Mouse (Mus musculus) lung, adult 2 months (tissue): ENCODE measurements around the gene Atp6v0a1. TPM values are rescaled to one million over a fixed set of nuclear protein-coding genes. Genes with fewer than 3 reads are reported as not detected.

Experiments
- DNase-seq: peaks from one replicate; pipeline ENCODE4 v3.0.0; 2022
- H3K4me1 ChIP-seq: fragments of 200-500 bp; 2 replicates; pipeline ENCODE4 v1.6.1; 2011; ENCODE audit warnings: low read length; ENCODE audit not compliant: control insufficient read depth, insufficient read depth
- H3K4me3 ChIP-seq: fragments of 200-500 bp; replicated peaks from 2 replicates; pipeline ENCODE3; 2011; ENCODE audit warnings: low read depth, mild to moderate bottlenecking, control low read depth, low read length; ENCODE audit errors: extremely low read depth
- CTCF ChIP-seq: fragments of 200-500 bp; IDR thresholded peaks from 2 replicates; pipeline ENCODE4 v1.5.1; 2011; ENCODE audit warnings: mild to moderate bottlenecking, low read length, control low read depth; ENCODE audit not compliant: insufficient read depth
- POLR2A ChIP-seq: fragments of 200-500 bp; IDR thresholded peaks from 2 replicates; pipeline ENCODE4 v1.6.1; 2011; ENCODE audit warnings: low read depth, mild to moderate bottlenecking, control low read depth, low read length, borderline replicate concordance; ENCODE audit errors: extremely low read depth
- WGBS: fragments of 180-500 bp; shearing (Covaris S2); methylation state at CpG from one replicate; pipeline ENCODE4 v1.1.7; 2018; 5-methylcytosine and 5-hydroxymethylcytosine counted together
- polyA plus RNA-seq: library from polyadenylated mRNA; depleted of rRNA; stranded (reverse); fragments of >200 nt; gene quantifications from 2 replicates; pipeline ENCODE4 v1.2.3, GENCODE M21; 2012

The Atp6v0a1 gene
- polyA plus RNA-seq, 1 experiment, result 102 TPM

DNA sequence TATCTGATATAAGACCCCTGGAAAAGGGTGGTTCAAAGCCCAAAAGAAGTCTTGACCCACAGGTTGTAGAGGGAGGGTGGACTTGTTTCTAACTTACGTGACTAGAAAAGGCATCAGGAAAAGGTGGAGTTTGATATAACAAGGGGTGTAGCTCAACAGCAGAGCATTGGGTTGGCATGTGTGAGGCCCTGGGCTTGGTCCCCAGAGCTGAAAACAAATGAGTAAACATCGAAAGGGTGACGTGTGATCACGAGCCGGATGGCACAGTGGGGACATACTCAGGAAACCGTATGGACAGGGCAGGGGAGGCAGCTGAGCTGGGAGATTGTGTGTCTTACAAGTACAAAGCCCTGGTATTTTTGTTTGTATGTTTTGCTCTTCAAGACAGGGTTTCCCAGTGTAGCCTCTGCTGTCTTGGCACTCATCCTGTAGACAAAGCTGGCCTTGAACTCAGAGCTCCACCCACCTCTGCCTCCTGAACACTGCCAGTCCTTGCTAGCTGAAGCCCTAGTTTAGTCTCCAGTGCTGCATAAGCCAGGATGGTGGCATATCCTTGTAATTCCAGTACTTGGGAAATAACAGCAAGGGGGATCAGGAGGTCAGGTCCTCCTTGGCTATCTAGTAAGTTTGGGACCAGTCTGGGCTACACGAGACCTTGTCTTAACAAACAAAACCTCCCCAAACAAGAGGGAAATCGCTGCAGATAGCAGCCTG, 25.5 kb downstream of the Atp6v0a1 start:
- TF ChIP-seq POLR2A (no peak), CTCF (no peak)
- no peak for DNase-seq
- WGBS, result 70% methylated on average over 8 of the region's 8 CpGs
- Histone ChIP-seq H3K4me3 (no peak overlapping the region), H3K4me1 (no peaks in the 10 kb centered on the region)

DNA sequence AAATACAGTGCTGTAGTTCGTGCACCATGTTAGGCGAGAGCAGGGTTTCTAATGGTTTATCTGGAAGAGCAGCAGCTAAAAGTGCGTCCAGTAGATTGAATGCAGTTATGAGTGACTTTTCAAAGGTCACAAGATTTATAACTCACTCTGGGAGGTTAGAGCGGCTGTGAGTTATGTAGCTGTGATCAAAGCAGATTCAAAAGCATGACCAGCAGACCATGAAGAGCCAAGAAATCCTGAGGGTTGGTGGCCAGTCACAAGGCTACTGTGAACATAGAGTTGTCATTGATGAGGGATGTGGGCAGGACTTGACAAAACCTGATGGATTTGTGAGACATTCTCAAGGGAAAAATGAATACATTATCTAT, 26.1 kb downstream of the Atp6v0a1 start:
- DNase-seq, result no peak
- no peak overlapping the region for H3K4me3 ChIP-seq
- WGBS, result 89% methylated on average over 4 of the region's 4 CpGs
- no peaks in the 10 kb centered on the region for H3K4me1 ChIP-seq
- TF ChIP-seq CTCF (no peak), POLR2A (no peak)

DNA sequence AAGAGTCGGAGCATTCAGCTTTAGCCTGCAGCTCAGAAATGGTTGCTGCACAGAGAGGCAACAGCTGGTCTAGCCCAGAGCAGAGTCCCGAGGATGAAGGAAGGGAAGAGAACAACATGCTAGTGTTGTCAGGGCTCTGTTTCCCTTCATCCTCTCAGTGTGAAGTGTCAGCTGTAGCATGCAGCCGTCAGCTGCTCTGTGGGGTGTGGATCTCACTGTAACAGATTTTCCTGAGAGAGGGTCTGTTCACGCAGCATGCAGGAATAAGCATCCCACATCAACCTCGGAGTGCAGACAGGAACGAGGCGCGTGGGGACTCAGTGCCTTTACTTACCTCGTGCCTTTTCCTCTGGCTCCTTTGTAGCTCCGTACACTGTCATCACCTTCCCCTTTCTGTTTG, 28.5 kb downstream of the Atp6v0a1 start:
- DNase-seq, result no peak
- WGBS, result 89% methylated on average over 10 of the region's 10 CpGs
- Histone ChIP-seq H3K4me3 (no peak overlapping the region), H3K4me1 (no peaks in the 10 kb centered on the region)
- TF ChIP-seq POLR2A (no peak), CTCF (no peak)

DNA sequence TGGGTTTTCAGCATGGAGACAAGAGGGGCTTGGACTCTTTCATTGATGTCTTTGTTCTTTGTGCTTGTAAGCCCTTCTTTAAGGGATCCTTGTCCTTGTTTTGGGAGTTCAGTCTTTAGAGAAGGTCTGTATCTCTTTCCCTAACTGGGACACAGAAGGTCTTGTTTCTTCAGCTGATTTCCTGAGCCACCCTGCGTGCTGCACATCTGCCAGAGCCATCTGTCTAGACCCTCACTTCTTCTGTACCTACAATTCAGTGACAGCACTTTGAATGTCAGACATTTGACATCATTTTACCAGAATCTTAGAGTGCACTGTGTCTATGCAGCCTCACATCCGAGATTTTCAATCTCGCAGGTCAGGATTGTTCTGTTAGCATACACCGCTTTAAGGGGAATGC, 36.6 kb downstream of the Atp6v0a1 start:
- no peak for DNase-seq
- WGBS, result 84% methylated on average over 4 of the region's 4 CpGs
- peaks cover 4% of the 10 kb centered on the region; the same call in 1 of the 2 replicates for H3K4me1 ChIP-seq
- TF ChIP-seq CTCF (no peak), POLR2A (no peak)
- no peak overlapping the region for H3K4me3 ChIP-seq

DNA sequence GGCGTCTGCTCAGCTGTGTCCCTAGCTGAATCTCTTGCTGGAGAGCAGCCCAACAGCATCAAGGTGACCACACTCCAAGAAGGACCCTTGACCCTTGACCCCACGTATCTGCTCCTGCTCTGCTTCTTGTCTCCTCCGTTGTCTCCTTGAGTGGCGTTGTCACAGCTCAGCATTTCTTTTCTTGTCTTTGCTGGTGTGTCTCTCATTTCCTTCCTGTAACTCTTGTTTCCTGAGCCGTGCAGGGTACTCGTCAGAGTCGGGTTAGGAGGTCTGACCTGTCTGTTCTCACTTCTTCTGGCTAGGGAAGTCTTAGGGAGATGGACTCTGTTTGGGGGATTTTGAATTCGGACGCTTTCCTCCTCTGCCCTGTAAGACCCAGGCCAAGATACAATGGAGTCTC, 37.2 kb downstream of the Atp6v0a1 start:
- Histone ChIP-seq H3K4me3 (no peak overlapping the region), H3K4me1 (peaks cover 4% of the 10 kb centered on the region; the same call in 1 of the 2 replicates)
- no peak for TF ChIP-seq CTCF
- TF ChIP-seq POLR2A, result no peak
- no peak for DNase-seq
- 37% methylated on average over 9 of the region's 9 CpGs for WGBS

DNA sequence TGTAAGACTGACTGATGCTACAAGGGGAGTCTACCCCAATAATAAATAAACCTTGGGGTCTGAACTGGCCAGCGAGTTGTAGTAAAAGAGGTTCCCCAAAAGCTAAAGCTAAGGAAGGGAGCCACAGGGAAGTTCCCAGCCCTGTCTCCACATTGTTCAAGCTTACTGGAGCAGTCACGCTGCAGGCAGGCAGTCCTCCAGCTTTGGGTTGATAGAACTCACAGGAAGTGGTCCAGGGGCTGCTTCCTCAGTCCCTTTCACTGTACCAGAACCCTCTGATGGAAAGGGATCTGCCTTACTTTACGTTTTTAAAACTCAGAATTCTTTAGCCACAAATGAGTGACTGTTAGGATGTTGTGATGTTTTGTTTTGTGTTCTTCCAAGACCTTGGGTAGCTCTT, 38.2 kb downstream of the Atp6v0a1 start:
- no peak for TF ChIP-seq CTCF
- TF ChIP-seq POLR2A, result no peak
- Histone ChIP-seq H3K4me1 (peaks cover 4% of the 10 kb centered on the region; the same call in 1 of the 2 replicates), H3K4me3 (no peak overlapping the region)
- no peak for DNase-seq
- 67% methylated on average over 3 of the region's 3 CpGs for WGBS

DNA sequence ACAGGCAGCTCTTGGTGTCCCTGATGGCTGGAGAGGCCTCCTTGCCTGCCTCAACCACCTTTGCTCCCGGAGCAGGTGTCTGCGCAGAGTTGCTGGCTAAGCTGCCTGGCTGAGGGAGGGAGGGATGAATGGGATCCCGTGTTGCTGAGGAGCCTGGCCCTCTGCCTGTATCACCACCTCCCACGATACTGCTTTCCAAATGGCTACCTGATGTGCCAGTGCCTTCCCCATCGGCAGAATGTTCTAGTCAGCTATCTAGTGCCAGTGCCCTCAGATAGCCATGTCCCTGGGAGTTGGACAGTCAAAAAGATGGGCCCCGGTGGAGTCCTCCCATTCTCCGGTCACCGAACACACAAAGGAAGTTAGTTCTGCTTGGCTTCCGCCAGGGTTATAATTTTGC, 41.1 kb downstream of the Atp6v0a1 start:
- TF ChIP-seq POLR2A (no peak), CTCF (no peak)
- 88% methylated on average over 9 of the region's 9 CpGs for WGBS
- DNase-seq, result no peak
- no peak overlapping the region for H3K4me3 ChIP-seq
- H3K4me1 ChIP-seq, result peaks cover 4% of the 10 kb centered on the region; the same call in 1 of the 2 replicates

DNA sequence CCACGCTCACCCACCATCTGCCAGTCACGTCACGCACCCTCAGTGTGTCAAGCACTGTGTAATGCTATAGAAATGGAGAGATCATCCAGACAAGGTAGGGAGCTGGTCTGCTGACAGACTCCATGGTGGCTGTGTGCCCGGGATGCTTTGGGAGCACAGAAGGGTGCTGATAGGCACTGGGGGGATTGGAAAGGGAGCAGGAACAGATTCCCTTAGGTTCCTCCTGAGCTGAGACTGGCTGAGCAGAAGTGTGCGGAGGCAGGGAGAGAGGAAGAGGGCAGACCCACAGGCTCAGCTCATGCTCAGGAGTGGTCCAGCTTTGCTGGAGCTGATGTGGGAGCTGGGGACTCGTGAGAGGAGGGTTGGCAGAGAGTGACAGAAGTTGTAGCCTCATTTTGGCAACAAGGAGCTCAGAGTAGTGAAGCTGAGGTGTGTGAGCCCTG, 41.8 kb downstream of the Atp6v0a1 start:
- H3K4me1 ChIP-seq, result peaks cover 9% of the 10 kb centered on the region; the same call in 1 of the 2 replicates
- no peak for TF ChIP-seq CTCF
- no peak for TF ChIP-seq POLR2A
- DNase-seq, result no peak
- 86% methylated on average over 6 of the region's 6 CpGs for WGBS
- H3K4me3 ChIP-seq, result no peak overlapping the region

DNA sequence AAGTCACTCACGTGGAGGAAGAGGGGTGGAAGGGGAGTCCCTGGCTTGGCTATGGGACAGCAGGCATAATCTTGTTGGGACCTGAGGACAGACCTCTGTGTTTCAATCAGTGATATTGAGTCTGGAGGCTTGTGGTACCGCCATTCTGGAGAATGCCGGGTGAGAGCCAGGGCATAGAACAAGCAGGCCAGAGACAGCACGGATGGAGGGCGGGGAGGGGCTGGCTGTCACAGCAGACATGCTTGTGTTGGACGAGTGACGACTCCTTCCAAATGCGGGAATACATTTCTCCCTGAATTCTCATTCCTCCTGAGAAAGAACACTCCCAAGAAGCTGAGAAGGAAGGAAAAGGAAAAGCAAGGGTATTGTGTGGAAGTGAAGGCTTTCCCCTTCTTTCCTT, 42.4 kb downstream of the Atp6v0a1 start:
- Histone ChIP-seq H3K4me1 (peaks cover 6% of the 10 kb centered on the region; the same call in 1 of the 2 replicates), H3K4me3 (no peak overlapping the region)
- no peak for DNase-seq
- WGBS, result 83% methylated on average over 8 of the region's 8 CpGs
- TF ChIP-seq CTCF, result no peak
- TF ChIP-seq POLR2A, result no peak

DNA sequence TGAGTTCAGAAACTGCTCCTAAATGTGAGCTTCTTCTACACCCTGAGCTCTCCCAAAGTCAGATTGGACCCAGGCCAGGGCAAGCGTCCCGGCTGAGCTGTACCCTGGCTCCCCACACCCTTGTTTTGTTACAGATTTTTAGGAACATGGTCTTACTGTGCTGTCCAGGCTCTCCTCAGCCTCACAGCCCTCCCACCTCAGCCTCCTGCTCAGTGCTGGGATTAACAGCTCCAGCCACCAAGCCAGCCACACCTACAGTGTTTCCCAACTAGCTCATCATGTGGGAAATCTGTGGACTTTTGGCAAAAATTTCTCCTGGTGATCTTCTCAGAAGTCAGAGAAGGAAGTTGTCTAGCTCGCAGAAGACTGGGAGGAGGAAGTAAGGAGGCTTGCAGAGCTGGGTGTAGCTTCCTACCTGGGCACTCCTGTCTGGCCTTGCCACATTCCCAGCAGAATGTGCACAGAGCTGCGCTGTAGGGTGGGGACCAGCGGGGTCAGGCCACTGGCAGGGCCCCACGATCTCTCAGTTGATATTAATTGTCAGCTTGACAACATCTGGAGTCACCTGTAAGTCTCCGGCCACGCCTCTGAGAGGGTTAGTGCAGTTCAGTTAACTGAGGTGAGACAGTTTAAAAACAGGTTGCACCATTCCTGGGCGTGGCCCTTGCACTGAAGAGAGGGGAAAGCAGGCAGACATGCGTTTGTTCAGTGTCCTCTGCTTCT, 43.7 kb downstream of the Atp6v0a1 start:
- Histone ChIP-seq H3K4me1 (peaks cover 14% of the 10 kb centered on the region), H3K4me3 (no peak overlapping the region)
- WGBS, result 49% methylated on average over 10 of the region's 10 CpGs
- TF ChIP-seq POLR2A, result no peak
- no peak for TF ChIP-seq CTCF
- DNase-seq, result no peak
